Mouse (Mus musculus) liver, postnatal 0 days (tissue): ENCODE measurements around the gene Ndufv1.

ENCODE experiments used
- CTCF ChIP-seq: sonication (generic); IDR thresholded peaks from 2 replicates; pipeline ENCODE4 v1.5.1; 2016; ENCODE audit warnings: antibody characterized with exemption, low read depth
- EP300 ChIP-seq: IDR thresholded peaks from 2 replicates; pipeline ENCODE4 v1.6.1; 2016; ENCODE audit warnings: antibody characterized with exemption, low read depth, mild to moderate bottlenecking

DNA sequence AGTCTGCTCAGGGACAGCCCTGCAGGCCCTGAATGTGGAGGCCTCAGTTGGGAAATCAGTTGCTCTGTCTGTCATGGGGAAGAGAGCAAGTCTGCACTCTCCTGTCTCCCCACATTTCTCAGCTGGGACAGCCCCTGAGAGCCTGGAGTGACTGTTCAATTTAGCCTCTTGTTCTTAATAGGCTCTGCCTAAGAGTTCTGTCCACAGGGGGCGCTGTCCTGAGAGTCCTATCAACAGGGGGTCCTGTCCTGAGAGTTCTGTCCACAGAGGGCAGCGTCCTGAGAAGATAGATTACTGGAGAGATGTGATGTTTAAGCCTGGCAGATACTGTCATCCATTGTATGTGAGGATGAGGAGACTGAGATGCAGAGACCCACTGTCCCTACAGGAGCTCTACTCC lies 50.1 kb downstream of the Ndufv1 start:
- peak; percentile 45 for TF ChIP-seq CTCF
- TF ChIP-seq EP300: no peak
